Mouse (Mus musculus): ENCODE measurements around the gene Fabp7.

DNA sequence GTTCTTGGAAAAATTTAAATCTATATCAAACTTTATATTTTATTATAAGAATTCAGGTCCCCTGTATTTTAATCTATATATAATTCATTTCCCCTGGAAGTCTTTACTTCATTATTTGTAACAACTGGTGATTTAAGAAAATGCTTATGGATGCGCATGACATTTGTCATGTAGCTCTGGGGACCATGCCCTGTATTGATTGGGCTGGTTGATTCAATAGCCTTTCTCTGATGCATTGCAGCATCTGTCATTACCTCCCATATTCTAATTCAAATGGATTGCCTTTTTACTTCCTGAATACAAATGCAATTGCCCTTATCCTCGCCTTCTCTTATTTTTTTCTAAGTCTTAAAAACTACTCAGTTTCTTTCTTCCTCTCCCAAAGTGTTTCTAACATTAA, 29.6 kb downstream of the Fabp7 start:
- no peak for TF ChIP-seq CTCF (IDR thresholded peaks at IDR 0.05; ENCODE audit: low read depth)
- TF ChIP-seq EP300 (optimal IDR thresholded peaks at IDR 0.05) = no peak

All from stomach, postnatal 0 days (tissue).